Mouse (Mus musculus): ENCODE data around the gene Fam83e.

Gene Fam83e

GRCm38 (mm10) chr7:45720413-45721233 is at the start of gene Fam83e:
Fam83e (plus strand) TSS chr7:45721212.
- DNase-seq (ENCODE audit: low read depth), result no peak

DNA sequence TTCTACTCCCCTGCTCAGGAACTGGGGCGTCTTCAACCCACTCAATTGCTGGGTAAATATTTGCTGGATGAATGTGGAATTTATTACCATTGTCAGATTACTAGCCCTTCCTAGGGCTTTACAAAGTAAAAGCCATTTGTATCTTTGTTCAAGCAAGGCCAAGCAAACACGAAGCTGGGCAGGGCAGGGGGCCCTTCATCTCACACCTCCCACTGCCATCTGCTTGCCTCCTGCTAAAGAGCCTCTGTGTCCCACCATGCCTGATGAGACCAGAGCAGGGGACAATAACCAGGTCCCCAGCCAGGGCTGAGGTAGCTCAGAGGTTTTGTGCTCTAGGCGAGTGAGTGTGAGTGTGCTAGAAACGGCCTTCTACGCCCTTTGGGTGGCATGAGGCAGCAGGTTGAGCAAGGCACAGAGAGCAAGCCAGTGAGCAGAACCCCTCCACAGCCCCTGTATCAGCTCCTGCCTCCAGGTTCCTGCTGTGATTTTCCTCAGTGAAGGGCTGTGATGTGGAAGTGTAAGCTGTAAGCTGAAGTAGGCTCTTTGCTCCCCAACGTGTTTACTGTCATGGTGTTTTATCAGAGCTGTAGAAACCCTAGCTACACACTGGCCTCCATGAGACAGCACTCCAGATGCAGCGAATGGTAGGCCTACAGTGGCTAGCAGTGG is 43.3 kb upstream of the Fam83e start:
- no peak for DNase-seq (ENCODE audit: low read depth)

DNA sequence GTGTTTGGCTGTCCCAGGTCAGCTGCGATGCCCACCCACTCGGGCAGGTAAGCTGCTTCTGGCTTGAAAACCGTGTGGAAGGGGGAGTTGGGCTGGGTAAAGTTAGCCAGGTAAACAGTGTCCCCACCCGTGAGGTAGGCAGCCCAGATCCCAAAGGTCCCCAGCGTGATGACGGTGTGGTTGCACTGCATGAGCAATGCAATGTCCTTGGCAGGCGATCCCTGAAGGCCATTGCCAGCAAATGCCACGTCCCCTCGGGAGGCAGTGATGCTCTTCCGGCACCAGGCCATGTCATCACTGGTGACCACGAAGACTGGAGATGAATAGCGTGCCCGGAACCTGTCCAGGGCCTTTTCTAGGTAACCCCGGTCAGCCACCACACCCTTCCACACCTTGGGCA is 42.5 kb upstream of the Fam83e start:
- no peak for DNase-seq (ENCODE audit: low read depth)

GRCm38 (mm10) chr7:45679966-45680621 is 40.9 kb upstream of the Fam83e start:
- no peak for DNase-seq (ENCODE audit: low read depth)

DNA sequence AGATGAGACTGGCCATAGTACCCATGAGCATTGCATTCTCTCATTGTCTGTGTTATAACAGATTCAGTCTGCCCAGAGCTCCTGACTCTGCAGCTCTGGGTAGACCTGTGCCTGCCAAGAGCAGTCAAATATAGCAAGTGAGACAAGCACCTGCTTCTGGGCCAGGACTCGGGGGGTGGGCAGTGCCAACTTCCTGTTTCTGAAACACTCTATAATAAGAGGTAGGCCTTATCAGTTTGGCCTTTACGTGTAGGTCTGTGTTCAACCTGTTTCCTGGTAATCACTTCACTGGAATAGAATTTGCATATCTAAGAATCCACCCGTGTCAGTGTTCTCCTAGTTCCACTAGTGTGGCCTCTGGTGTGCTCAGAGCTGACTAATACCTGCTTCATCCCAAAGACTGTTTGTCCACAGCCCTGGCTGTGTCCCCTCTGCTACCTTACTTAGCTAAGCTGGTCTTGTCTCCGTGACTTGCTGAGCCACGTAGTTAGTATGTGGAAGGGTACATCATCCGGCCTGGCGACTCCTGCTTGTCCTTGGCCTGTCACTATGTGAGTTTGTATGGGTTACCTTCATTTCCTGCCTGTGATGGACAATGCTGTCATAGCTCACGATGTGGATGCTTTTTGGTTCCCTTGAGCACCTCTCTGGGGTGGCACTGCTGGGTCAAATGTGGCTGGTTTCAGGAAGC is 39.8 kb upstream of the Fam83e start:
- peak; percentile 52 for DNase-seq (ENCODE audit: low read depth)

- peak; percentile 92 for DNase-seq (ENCODE audit: low read depth)
Measured at GRCm38 (mm10) chr7:45682144-45683126, 38.6 kb upstream of the Fam83e start.

- peak; percentile 32 for DNase-seq (ENCODE audit: low read depth)
Measured at GRCm38 (mm10) chr7:45683396-45684050, 37.5 kb upstream of the Fam83e start, which contains the start of gene Ntn5. Ntn5 (plus strand) TSS chr7:45684022.

- DNase-seq (ENCODE audit: low read depth), result no peak
Measured at GRCm38 (mm10) chr7:45685811-45686210, 35.2 kb upstream of the Fam83e start.

- DNase-seq (ENCODE audit: low read depth), result no peak
Measured at GRCm38 (mm10) chr7:45686841-45687240, 34.2 kb upstream of the Fam83e start.

DNA sequence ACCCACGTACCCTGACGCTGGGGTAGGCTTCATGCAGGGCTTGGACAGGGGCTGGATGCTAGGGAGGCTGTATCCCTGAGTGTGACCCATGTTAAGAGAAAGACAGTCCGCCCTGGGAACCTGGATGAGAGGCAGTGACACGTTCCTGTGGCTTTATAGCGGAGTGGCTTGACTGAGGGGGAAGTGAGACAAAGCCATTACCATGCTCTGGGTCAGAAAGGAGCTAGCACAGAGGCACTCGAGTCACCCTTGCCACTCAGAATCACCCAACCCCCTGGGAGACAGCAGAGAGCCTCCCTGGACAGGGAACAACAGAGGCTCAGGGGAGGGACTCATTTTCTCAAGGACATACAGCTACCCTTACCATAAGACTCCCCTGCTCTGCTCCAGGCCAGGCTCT is 31.9 kb upstream of the Fam83e start:
- DNase-seq (ENCODE audit: low read depth), result no peak

DNA sequence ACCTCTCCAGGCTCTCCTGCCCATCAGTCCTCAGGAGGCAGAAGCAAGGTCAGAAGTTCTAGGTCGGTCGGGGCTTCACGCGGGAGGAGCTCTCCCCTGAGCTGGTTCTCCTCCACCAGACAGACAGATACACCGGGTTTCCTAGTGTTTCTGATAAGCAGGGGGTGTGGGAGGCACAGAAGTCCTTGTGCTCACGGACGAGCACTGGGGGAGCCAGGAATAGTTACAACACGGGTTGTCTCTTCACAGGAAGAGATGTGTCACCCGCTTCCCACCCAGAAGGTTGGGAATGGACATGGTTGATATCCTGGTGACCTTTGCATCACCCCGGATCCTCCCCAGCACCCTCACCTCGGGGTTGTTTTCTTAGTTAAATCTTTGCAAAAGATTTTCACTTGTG is 31.2 kb upstream of the Fam83e start:
- DNase-seq (ENCODE audit: low read depth), result no peak

DNA sequence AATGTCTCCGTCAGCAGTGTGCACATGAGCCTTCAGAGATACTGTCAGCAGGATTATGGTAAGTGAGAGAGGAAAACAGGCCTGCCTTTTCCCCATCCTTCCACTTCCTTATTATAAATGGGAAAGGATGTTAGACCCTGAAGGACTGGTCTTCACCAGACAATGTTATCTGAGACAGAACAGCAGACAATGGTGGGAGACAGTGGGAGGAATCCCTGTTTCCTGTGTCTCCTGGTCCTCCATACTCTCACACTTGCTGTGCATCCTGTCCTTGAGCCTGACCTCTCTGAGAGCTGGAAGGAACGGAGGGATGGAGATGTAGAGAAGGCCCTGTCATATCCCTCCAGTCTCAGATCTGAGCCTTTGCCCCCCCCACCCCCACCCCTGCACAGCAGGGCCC is 28.6 kb upstream of the Fam83e start:
- no peak for DNase-seq (ENCODE audit: low read depth)

DNA sequence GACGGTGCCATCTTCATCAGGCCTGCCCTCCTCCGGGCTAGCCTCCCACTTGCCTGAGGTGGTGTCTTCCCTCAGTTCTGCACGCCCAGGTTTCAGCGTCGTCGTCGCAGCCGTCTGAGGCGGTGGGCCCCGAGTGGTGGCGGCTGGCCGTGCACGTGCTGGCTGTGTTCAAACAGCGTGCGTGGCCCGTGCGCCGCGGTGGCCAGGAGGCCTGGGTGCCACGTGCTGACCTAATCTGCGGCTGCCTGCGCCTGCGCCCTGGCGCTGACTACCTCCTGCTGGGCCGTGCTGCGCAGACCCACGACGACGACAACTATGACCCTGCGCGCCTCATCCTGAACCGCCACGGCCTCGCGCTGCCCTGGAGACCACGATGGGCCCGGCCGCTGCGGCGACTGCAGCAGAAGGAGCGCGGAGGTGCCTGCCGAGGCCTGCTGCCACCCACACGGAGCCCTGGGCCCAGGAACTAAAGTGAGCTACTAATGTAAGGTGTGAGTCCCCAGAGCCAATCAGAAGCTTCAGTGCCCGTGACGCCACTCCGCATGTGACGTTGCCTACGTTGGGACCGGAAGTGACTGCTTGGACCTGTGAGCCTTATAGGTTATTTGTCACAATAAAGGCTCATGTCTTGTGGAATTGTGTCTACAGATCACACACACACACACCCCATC is 27.0 kb upstream of the Fam83e start, which contains the start of gene Sec1:
TSS of gene Sec1 (minus strand) at position 482 of the 671 bp plus-strand sequence.
- no peak for DNase-seq (ENCODE audit: low read depth)

- DNase-seq (ENCODE audit: low read depth), result peak; percentile 21
Measured at GRCm38 (mm10) chr7:45695098-45695497, 25.9 kb upstream of the Fam83e start.

GRCm38 (mm10) chr7:45697894-45698293 is 23.1 kb upstream of the Fam83e start:
- peak; percentile 25 for DNase-seq (ENCODE audit: low read depth)

- DNase-seq (ENCODE audit: low read depth), result no peak
Measured at GRCm38 (mm10) chr7:45699523-45700141, 21.4 kb upstream of the Fam83e start, which contains the start of gene Car11. Car11 (plus strand) TSS chr7:45699843.

GRCm38 (mm10) chr7:45700301-45701015 is 20.6 kb upstream of the Fam83e start:
- DNase-seq (ENCODE audit: low read depth), result peak; percentile 82

GRCm38 (mm10) chr7:45701072-45701471 is 19.9 kb upstream of the Fam83e start:
- DNase-seq (ENCODE audit: low read depth), result no peak

DNA sequence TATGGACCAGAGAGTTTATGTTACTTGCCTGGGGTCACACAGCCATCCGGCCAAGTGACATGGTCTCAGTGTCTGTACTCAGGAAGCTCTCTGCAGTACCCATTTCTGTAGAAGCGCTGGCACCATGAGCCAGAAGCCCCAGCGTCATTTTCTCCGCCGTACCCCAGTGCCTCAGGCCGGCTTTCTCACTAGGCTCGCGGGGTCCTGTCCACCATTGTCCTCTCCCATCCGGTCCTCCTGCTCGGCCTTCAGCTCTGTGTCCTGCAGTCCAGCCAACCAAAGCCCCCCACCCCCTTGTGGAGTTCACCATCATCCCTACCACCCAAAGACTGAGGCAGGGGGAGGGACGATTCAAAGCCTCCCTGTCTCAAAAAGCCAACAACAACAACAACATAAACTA is 19.4 kb upstream of the Fam83e start:
- DNase-seq (ENCODE audit: low read depth), result no peak
